Mouse (Mus musculus): Measurements from ENCODE around the gene Itga9.

The Itga9 gene

DNA sequence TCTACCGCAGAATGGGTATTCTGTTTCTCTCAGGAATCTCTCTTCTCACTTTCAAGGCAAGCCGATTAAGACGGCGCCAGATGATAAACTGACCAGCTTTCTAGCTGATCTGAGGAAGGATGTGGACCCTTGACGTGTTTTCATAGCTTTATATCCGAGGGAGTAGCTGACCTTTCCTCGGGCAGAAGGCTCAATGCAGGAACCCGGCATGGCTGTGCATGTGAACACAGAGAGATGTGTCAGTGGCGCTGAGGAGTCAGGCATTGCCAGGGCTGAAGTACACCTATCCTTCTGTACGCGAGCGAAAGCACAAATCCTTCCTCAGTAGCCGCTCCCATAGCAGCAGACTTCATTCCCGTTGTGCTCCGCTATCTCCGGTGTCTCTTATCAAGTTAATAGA is 207.6 kb downstream of the Itga9 start:
- in situ Hi-C loops (cut with MboI, MseI): no loop called here

DNA sequence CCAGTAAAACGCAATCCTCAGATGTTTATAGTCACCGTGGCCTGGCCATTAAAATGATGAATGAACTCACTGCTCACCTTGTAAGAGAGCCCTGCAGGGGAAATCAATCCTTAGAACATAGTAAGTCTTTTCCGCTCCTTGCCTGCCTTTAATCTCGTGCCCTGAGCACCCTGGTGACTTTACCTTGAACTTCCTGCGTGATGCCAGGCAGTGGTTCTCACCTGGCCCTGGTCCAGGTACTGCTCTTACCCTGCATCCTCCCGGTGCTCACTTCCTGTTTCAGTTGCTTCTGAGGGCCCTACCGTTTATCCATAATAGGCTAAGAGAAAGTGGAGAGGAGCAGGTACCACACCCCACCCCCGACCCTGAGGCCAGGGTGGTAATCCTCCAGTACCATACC is 208.0 kb downstream of the Itga9 start:
- in situ Hi-C loops (cut with MboI, MseI): no loop called here

DNA sequence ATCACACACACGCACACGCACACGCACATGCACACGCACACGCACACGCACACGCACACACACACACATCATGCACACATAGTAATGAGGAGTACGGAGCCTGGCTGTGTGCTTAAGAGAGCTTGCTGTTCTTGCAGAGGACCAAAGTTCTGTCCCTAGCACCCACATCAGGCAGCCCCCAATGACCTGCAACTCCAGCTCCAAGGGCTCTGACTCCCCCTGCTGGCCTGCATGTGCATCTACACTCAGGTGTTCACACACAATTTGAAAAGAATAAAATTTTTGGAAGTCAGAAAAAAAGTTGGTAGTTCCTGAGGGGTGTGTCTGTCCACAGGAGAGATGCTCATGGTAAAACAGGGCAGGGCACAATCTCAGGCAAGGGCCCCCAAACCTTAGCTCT is 209.1 kb downstream of the Itga9 start:
- in situ Hi-C loops (cut with MboI, MseI): no loop called here

DNA sequence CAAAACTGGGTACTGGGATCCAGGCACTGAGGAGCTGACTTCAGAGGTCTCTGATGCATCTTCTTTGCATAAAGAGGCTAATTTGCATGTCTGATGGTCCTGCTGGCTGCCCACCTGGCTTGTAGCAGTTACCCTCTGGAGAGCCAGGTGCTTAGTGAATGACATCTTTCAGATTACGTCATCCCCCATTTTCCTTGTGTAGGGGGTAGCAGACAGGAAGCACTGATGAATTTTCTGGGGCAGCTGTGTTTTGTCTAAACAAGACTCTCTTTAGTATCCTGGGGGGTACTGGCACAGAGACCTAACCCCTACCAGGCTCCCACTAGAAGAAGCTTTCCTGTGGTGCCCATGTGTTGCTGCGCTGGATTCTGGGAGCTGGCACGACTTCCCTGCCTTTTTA is 212.0 kb downstream of the Itga9 start:
- in situ Hi-C loops (cut with MboI, MseI): no loop called here

DNA sequence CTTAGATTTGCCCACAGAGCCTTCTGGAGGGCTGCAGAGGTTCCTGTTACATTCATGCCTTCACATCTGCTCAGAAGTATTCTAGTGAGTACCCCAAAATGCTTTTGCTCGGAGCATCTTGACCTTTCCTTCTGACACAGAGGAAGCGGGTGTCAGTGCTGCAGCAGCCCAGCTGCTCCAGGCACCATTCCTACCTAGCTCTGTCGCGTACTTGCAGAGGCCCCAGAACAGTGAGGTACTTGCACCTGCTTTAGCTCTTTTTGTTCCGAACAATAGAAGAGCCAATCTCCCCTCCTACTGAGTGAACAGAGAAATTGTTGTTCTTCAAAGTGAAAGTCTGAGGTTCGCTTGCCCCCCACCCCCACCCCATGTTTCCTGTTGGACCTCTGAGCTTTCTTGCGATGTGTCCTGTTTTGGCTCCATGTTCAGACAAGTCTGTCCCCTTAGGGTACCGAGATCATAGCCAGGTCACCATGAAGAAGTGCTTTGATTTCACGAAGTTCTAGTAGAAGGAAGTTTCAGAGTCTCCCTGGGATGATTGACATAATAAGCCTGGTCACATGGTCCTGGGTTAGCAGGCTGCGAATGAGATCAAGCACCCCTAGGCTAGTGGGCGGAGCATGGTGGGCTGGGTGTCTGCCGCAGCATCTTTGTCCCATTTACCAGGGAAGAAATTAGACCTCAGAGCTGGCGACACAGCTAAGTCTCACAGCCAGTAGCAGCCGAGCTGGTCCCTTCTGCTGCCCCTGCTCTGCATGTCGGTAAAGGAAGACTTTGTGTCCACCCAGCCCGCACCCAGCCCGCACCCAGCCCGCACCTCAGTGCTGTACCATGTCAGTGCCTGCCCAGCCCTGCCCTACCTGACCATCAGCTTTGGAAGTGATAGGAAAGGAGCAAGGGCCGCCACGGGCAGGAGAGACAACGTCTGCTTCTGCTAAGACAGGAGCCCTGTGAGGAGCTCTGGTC is 215.0 kb downstream of the Itga9 start:
- in situ Hi-C loops (cut with MboI, MseI): no loop called here

DNA sequence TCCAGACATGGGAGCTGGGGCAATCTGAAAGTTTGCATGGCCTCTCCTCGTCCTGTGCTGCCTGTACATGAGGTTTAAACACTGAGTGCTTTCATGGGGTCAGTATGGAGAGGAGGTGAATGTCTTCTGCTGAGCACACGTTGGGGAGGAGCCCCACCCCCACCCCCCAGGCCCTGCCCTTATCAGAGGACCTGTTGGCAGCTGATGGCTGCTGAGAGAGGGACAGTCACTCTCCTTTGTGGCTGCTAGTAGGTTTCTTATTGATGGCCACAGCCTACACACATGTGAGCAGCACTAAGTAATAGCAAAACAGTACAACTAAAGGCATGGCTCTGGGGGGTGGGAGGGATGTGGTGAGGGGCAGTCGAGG is 215.7 kb downstream of the Itga9 start:
- in situ Hi-C loops (cut with MboI, MseI): no loop called here

DNA sequence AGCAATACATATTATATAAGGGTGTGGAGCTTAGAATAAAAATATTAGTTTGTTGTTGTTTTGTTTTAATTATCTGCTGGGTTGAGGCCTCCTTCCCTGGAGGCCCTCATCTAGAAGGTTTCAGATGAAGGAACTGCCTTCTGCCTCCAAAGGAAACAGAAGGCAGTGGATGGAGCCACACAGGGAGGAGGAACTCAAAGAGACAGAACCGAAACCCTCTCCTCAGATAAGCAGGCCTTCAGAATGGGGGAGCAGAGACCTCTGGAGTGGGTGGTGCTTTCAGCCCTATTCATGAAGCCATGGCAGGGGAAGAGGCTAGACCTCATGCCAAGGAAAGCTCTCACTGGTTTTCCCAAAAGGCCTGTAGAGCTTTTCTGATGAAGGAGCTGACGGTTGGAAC is 216.1 kb downstream of the Itga9 start:
- in situ Hi-C loops (cut with MboI, MseI): no loop called here

DNA sequence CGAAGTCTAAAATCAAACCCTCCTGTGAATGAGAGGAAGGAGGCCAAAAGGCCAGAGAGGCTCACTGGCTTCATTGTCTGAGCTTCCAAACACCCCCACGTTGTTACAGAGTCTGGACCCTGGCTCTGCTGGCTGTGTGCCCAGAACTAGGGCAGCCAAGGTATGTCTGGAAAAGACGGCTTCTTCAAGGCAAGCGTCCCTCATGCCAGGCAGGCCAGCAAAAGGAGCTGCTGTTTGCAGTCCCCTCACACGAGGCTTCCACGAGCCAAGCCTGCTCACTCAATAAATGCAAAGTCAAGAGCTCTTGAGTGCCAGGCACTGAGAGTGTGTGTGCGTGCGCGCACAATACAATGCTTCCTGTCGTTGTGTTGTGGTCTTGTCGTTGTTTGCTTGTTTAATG is 224.6 kb downstream of the Itga9 start:
- in situ Hi-C loops (cut with MboI, MseI): loop anchor here in 1 of 2 experiments (10.0 kb wide), 1 partner anchor 794 kb away; no protein-coding TSS in a partner anchor

DNA sequence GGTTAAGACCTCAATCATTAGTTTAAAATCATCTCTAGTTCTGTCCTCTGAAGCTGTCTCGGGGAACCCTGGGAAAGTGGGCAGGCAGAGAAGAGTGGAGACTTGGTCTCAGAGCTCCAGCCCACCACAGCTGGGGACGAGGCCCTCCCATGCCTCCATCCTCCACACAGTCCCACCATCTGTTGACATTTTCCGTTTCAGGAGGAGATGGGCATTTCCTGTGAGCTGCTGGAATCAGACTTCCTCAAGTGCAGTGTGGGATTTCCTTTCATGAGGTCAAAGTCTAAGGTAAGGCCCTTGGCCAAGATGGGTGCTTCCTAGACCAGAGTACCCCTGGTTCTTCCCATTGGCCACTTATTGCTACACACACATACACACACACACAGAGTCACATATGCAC is 226.0 kb downstream of the Itga9 start:
- in situ Hi-C loops (cut with MboI, MseI): loop anchor here in 1 of 2 experiments (10.0 kb wide), 1 partner anchor 792 kb away; no protein-coding TSS in a partner anchor

DNA sequence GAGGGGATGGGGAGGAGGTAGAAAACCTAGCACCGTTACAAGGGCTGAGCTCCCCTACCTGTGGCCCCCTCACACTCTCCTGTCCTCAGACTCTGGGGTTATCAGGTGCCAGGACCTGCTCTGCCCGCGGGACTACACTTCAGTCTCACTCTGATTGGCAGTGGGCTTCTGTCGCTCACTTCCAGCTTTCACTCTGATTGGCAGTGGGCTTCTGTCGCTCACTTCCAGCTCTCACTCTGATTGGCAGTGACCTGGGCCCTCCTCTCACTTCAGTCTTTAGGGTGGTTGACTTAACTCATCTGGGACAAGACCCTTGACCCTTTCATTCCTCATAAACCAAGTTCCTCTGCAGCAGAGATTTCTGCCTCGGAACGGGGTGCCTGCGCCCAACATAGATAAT is 226.9 kb downstream of the Itga9 start:
- in situ Hi-C loops (cut with MboI, MseI): loop anchor here in 1 of 2 experiments (10.0 kb wide), 1 partner anchor 791 kb away; no protein-coding TSS in a partner anchor

DNA sequence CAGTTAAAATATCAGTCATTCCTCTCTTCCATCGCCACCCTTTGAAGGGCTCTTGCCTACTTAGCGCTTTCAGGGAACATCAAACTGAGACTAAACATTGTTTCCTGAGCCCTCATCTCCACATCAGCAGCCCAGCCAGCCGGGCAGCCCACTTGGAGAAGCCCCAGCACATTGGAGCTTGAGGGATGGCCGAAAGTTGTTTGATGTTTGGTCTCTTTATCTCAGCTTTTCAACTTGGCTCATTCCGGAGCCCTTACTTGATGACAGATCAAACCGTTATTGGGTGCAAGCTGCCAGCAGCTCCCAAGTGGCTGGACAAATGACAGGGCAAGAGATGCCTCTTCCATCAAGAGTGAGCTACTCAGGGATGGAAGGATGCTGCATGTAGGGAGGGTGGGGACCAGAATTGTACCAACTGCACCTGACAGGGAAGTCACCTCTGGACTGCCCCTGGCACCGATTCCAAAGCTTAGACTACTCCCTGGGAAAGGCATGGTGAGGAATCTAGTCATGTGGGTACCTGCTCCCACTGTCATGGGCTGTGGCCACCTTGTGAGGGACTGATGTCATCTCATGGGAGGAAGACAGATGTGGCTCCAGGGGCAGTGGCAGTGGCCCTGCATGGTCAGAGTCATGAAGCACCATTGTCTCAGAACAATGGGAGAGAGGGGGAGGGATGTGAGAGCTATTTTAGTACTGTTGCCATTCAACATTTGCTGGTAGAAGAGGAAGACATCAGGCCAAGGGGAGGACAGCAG is 232.6 kb downstream of the Itga9 start:
- in situ Hi-C loops (cut with MboI, MseI): loop anchor here in 1 of 2 experiments (10.0 kb wide), 1 partner anchor 786 kb away; no protein-coding TSS in a partner anchor

DNA sequence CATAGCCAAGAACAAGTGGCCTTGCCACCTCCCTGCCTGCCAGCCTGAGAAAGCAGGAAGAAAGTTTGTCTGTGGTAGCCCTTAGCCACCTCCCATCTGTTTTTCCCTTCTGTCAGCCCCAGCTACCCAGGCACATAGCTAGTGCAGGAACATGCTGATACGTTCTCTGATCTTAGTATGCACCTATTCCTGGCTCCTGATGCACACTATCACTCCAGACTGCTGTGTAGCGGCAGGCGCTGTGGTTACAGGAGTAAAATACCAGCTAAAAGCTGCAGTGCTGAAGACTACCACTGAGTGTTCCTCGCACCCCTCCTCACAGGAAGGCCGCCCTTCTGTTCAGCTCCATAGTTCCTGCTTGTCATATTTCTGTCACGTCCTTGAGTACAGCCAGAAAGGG is 234.8 kb downstream of the Itga9 start:
- in situ Hi-C loops (cut with MboI, MseI): no loop called here

DNA sequence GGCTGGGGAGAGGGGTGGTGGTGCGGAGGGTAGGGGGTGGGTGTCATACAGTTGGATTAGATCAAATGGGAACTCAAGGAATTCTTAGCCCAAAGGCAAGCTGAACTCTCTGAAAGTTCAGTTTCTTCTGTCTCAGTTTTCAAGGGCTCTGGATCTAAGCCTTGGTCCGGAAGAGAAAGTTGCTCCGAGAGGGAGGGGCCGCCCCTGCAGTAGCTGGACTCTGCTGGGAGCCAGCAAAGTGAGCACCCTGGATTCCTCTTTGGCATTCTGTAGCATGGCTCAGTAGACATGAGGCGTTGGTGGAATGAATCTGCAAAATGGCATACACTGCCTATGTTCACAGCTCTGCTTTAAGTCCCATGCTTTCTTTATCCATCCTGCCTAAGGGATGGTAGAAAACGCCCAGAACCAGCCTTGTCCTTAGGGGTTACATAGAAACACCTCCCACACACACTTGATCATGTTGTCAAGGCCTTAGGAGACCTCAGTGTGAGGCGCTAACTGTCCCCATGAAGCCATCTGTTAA is 235.5 kb downstream of the Itga9 start:
- in situ Hi-C loops (cut with MboI, MseI): no loop called here

DNA sequence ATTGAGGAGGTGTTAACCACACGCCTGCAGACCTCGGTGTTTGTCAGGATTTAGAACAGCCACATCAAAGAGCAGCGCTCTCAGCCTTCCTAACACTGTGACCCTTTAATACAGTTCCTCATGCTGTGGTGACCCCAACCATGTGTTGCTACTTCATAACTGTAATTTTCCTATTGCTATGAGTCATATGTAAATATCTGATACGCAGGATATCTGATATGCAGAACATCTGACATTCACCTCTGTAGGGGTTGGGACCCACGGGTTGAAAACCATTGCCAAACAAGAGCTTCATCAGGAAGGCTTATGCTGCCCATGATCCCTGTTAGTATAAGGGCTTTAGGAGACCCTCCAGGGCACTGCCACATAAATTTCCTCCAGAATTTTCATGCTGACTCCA is 237.2 kb downstream of the Itga9 start:
- in situ Hi-C loops (cut with MboI, MseI): no loop called here

DNA sequence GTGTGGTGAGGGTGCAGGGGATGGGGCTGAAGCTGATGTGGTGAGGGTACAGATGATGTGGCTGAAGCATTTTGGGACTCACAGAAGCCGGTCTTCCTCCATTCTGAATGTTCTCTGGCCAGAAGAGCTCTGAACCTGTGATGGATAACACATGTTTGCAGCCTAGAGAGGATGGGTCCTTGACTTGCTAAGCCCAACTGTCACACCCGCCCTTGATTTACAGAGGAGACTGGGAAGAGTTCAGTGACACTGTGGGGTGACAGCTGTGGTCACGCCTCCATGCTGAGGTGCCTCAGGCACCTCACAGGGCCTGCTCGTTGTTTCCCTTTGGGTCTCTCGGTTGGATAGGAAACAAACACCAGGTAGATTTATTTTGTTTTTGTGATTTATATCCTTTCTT is 238.5 kb downstream of the Itga9 start:
- in situ Hi-C loops (cut with MboI, MseI): no loop called here

DNA sequence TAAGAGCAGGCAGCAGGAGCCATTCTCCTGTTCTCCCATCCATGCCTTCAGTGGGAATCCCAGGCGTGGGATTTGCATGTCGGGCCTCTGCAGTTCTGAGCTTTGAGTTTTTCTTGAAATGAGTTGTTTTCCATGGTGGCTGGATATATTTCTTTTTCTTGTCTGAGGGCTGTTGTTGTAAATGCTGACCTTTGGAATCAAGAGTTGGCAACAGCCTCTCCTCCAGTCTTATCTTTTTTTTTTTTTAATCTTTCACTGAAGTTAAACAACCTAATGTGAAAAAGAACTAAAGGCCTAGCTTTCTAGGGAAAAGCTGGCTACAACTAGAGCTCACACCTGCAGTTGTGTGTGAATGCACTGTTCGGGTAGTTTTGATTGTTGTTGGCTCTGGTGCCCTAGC is 240.3 kb downstream of the Itga9 start:
- in situ Hi-C loops (cut with MboI, MseI): no loop called here

DNA sequence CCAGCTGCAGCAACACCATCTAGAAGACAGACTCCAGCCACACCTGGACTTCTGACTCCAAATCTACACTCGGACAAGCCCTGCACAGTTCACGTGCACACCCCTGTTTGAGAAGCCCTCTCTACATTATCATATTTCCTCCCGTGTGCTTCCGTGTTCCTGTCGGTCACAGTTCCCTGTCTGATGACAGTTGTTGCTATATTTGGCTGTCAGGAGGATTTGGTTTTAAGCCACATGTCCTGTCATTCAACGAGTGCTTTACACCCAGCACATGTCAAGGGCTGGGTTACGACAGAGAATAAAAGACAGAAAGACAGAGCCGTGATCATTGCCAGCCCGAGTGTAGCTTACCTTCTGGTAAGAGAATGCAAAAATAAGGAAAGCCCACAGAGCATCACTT is 250.2 kb downstream of the Itga9 start:
- in situ Hi-C loops (cut with MboI, MseI): no loop called here

DNA sequence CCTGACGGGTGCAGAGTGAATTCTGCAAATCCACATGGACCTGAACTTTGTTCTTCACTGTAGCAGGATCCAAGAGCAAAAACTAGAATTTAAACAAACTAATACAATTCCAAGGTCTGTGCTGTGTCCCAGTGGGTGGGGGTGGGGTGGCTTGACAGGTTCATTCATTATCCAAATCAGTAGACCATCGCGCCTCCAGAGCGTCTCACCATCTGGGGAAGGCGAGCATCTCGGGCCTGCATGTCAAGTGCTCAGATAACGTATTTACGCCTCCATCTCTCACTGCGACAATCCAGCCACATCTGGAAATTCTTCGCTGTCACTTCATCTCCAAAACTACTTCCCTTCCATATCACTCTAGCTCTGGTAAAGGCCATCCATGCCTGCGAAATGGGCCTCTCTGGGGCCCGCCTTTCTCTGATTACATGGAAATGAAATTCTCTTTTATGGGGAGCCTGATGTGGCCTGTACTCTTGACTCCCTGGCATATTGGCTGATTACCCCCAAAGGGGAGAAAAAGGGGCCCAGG is 254.2 kb downstream of the Itga9 start:
- in situ Hi-C loops (cut with MboI, MseI): no loop called here

DNA sequence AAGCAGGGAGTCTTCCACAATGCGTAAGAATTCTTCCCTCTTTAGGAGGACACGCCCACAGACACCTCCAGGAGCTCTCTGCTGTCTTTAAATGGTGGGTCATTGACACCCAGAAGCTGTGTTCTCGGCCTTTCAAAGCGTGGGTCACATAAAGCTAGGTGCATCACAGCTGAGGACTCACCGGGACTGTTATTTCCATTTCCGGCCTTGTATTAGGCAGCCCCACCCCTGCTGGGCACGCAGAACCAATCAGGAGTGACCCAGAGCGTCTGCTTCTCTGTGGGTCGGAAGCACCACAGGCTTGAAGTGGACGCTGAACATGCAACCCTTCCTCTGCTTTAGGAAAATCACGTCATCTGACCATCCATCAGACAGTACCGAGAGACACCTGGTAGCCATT is 255.7 kb downstream of the Itga9 start:
- in situ Hi-C loops (cut with MboI, MseI): no loop called here

DNA sequence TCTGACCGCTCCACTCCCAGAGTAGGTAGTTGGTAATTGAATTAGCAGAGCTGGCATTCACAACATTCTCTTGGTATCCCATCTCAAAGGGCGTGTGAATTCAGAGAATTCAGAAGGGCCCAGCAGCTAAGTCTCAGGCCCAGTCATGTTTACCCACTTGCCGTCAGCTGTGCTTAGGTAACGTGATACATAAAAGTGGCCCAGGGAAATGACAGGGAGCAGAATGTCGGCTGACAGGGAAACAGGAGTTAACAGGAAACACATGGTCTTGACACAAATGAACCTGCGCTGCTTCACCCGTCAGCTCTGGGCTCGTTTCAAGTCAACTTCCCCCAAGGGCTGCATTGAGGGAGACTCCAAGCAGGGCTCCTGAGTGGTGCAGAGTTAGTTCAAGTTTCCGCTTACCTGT is 256.4 kb downstream of the Itga9 start:
- in situ Hi-C loops (cut with MboI, MseI): no loop called here

DNA sequence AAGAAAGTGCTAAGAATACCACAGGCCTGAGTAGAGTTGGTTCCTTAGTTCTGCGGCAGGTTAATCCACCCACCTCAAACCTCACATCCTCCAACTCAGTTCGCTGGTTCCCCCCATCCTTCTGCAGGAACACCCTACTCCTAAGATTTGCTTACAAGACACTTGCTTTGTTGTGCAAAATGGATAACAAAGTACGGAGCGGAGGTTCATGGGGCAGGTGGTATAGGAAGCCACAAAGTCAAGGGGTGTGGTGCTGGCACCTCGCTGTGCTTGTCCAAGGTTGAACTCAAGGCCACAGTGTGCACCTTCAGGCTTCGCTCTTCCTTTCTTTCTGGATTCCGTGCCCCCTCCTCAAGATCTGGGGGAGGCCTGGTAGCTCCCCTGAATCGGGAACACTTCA is 257.0 kb downstream of the Itga9 start:
- in situ Hi-C loops (cut with MboI, MseI): no loop called here

DNA sequence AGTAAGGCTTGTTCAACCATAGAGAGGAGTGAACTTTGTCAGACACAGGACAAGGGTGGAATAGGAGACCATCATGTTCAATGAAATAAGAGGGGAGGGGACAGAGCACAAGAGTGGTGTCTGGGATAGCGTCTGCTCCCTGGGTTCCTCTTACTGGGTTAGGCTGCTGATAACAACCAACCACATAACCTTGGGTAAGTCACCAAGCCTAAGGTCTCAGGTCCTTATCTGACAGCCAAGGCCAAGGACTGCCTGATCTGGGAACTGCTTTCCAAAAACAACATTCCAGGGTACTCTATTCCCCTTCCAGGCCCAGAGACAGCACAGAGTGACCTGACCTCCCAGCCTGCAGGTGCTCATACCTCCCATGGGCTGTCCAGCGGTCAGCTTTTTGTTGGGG is 260.5 kb downstream of the Itga9 start:
- in situ Hi-C loops (cut with MboI, MseI): loop anchor here in 1 of 2 experiments (5.0 kb wide), 1 partner anchor 260 kb away; the partner anchor contains the start of gene Itga9
